Mouse (Mus musculus) brown adipose tissue, adult 24 weeks (tissue): ENCODE data around the gene Sys1. TPM values are rescaled to one million over a fixed set of nuclear protein-coding genes. Genes with fewer than 3 reads are reported as not detected.

Experiments used
- H3K27ac ChIP-seq: fragments of 200-500 bp; replicated peaks from 2 replicates; pipeline ENCODE4 v1.5.1; 2012; ENCODE audit warnings: low read depth, mild to moderate bottlenecking, low read length
- H3K4me1 ChIP-seq: fragments of 200-500 bp; 2 replicates; pipeline ENCODE4 v1.6.1; 2012; ENCODE audit warnings: low read length, mixed read lengths; ENCODE audit not compliant: control insufficient read depth, insufficient read depth, insufficient read length
- H3K4me3 ChIP-seq: fragments of 200-500 bp; 2 replicates; pipeline ENCODE4 v1.5.1; 2012; ENCODE audit warnings: low read depth, mild to moderate bottlenecking, low read length, moderate library complexity; ENCODE audit not compliant: insufficient read depth
- polyA plus RNA-seq: library from polyadenylated mRNA; stranded (reverse); fragments of >200 nt; gene quantifications from 2 replicates; pipeline ENCODE4 v1.2.4, GENCODE M21; 2012; ENCODE audit not compliant: missing spikeins, insufficient read depth, insufficient read length

Sys1 gene
- polyA plus RNA-seq, 1 experiment = 27.2 TPM

GRCm38 (mm10) chr2:164428451-164428850 lies 28.3 kb upstream of the Sys1 start:
- Histone ChIP-seq H3K27ac (no peak overlapping the region), H3K4me3 (no peak overlapping the region), H3K4me1 (peaks cover 8% of the 10 kb centered on the region)

GRCm38 (mm10) chr2:164429881-164430615 lies 26.7 kb upstream of the Sys1 start:
- no peak overlapping the region for H3K4me3 ChIP-seq
- H3K27ac ChIP-seq = no peak overlapping the region
- peaks cover 13% of the 10 kb centered on the region for H3K4me1 ChIP-seq

- peaks cover 20% of the 10 kb centered on the region for H3K4me1 ChIP-seq
- H3K27ac ChIP-seq = no peak overlapping the region
Observed at GRCm38 (mm10) chr2:164430697-164431096, 26.1 kb upstream of the Sys1 start.

GRCm38 (mm10) chr2:164431676-164432465 lies 24.9 kb upstream of the Sys1 start:
- no peak overlapping the region for H3K4me3 ChIP-seq
- H3K27ac ChIP-seq = peak overlapping the region; percentile 76
- H3K4me1 ChIP-seq = peaks cover 27% of the 10 kb centered on the region

More at GRCm38 (mm10) chr2:164430697-164431096, 26.1 kb upstream of the Sys1 start:
- no peak overlapping the region for H3K4me3 ChIP-seq

- Histone ChIP-seq H3K4me3 (no peak overlapping the region), H3K27ac (peak overlapping the region; percentile 84), H3K4me1 (peaks cover 27% of the 10 kb centered on the region)
Observed at GRCm38 (mm10) chr2:164432541-164433191, 24.1 kb upstream of the Sys1 start.

- H3K4me3 ChIP-seq = no peak overlapping the region
- H3K4me1 ChIP-seq = peaks cover 28% of the 10 kb centered on the region
- peak overlapping the region; percentile 84 for H3K27ac ChIP-seq
Observed at GRCm38 (mm10) chr2:164433278-164433895, 23.4 kb upstream of the Sys1 start.

- Histone ChIP-seq H3K4me1 (peaks cover 38% of the 10 kb centered on the region), H3K27ac (peak overlapping the region; percentile 45), H3K4me3 (no peak overlapping the region)
Observed at GRCm38 (mm10) chr2:164434681-164435080, 22.1 kb upstream of the Sys1 start.

GRCm38 (mm10) chr2:164435216-164436090 lies 21.3 kb upstream of the Sys1 start:
- Histone ChIP-seq H3K4me3 (no peak overlapping the region), H3K27ac (peak overlapping the region; percentile 89), H3K4me1 (peaks cover 43% of the 10 kb centered on the region)

- peaks cover 46% of the 10 kb centered on the region for H3K4me1 ChIP-seq
- no peak overlapping the region for H3K4me3 ChIP-seq
- H3K27ac ChIP-seq = peak overlapping the region; percentile 89
Observed at GRCm38 (mm10) chr2:164436215-164436913, 20.4 kb upstream of the Sys1 start.

GRCm38 (mm10) chr2:164436961-164437360 lies 19.8 kb upstream of the Sys1 start:
- Histone ChIP-seq H3K27ac (peak overlapping the region; percentile 89), H3K4me3 (no peak overlapping the region), H3K4me1 (peaks cover 49% of the 10 kb centered on the region)

- peaks cover 47% of the 10 kb centered on the region for H3K4me1 ChIP-seq
- H3K27ac ChIP-seq = peak overlapping the region; percentile 64; the same call in 1 of the 2 replicates
- no peak overlapping the region for H3K4me3 ChIP-seq
Observed at GRCm38 (mm10) chr2:164437710-164438109, 19.1 kb upstream of the Sys1 start.

- no peak overlapping the region for H3K4me3 ChIP-seq
- peak overlapping the region; percentile 64; the same call in 1 of the 2 replicates for H3K27ac ChIP-seq
- H3K4me1 ChIP-seq = peaks cover 47% of the 10 kb centered on the region
Observed at GRCm38 (mm10) chr2:164438257-164438656, 18.5 kb upstream of the Sys1 start.

- Histone ChIP-seq H3K4me3 (no peak overlapping the region), H3K4me1 (peaks cover 41% of the 10 kb centered on the region), H3K27ac (peak overlapping the region; percentile 15)
Observed at GRCm38 (mm10) chr2:164439001-164439421, 17.8 kb upstream of the Sys1 start.
